ENCODE assay signal across 12 mouse cellular contexts in the genomic region with DNA sequence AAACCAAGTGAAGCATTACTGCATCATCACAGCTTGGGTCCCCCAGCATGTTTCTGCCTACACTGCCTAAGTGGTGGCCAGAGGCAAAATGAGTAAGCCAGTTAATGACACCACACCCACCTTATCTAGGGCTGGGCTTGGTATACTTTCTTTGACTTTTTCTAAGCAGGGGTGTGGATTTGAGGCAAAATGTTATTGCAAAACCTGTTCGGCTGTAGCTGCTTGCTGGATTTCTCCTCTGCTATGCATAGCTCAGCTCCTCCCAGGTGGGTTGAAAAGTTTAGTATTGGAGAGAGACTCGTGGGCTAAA. TPM values are rescaled to one million over a fixed set of nuclear protein-coding genes. Genes with fewer than 3 reads are reported as not detected.
A peak's percentile ranks its signal among the peaks of the same experiment; 100 is the strongest.
DNase-seq lines count a peak whose midpoint lies in the region; ATAC-seq and TF ChIP-seq lines count a peak whose summit lies in the region.
"Had no signal": no experiment of that assay in that cellular context is flagged by ENCODE, and none has a peak within 500 bp of the region (broad histone marks: within the 10 kb centered on the region; RNA-seq: fewer than 3 reads in every experiment).

No protein-coding gene starts in this region.

- no peaks in the 10 kb centered on the region for H3K79me3 ChIP-seq in C2C12 (ENCODE audit: low read depth)

- no peaks in the 10 kb centered on the region for H3K9me3 ChIP-seq in heart, embryonic 12.5 days (replicated peaks)
- no peaks in the 10 kb centered on the region for H3K9me3 ChIP-seq in embryonic facial prominence, embryonic 10.5 days
- H3K9me3 ChIP-seq in liver, embryonic 13.5 days (replicated peaks), result no peaks in the 10 kb centered on the region
- no peaks in the 10 kb centered on the region for H3K9me3 ChIP-seq in midbrain, postnatal 0 days (ENCODE audit: low read length)
- H3K9me3 ChIP-seq: heart, embryonic 15.5 days; neural tube, embryonic 13.5 days had no signal

- intact Hi-C loops in heart, postnatal 10 days (cut with DNase I), result no loop called here

- H3K4me1 ChIP-seq in heart, embryonic 12.5 days (replicated peaks), result peaks cover 50% of the 10 kb centered on the region
- H3K4me1 ChIP-seq in embryonic facial prominence, embryonic 10.5 days, result peaks cover 60% of the 10 kb centered on the region
- peaks cover 80% of the 10 kb centered on the region for H3K4me1 ChIP-seq in liver, embryonic 13.5 days (replicated peaks)
- H3K4me1 ChIP-seq in midbrain, postnatal 0 days (ENCODE audit: insufficient read depth, low read length), result no peaks in the 10 kb centered on the region

- no peak overlapping the region for H3K9ac ChIP-seq in heart, embryonic 12.5 days
- H3K9ac ChIP-seq in liver, embryonic 13.5 days, result peak overlapping the region; percentile 41; the same call in 1 of the 2 replicates
- no peak overlapping the region for H3K9ac ChIP-seq in midbrain, postnatal 0 days (replicated peaks; ENCODE audit: low read length, poor library complexity, severe bottlenecking)
- H3K9ac ChIP-seq: heart, embryonic 15.5 days; neural tube, embryonic 13.5 days had no signal

- H3ac ChIP-seq in C2C12 (ENCODE audit: control insufficient read depth, insufficient read length, low read depth), result no peak overlapping the region

- H3K36me3 ChIP-seq in heart, embryonic 12.5 days, result no peaks in the 10 kb centered on the region
- H3K36me3 ChIP-seq in C2C12 (ENCODE audit: control insufficient read depth, insufficient read depth), result no peaks in the 10 kb centered on the region
- no peaks in the 10 kb centered on the region for H3K36me3 ChIP-seq in embryonic facial prominence, embryonic 10.5 days (replicated peaks)
- no peaks in the 10 kb centered on the region for H3K36me3 ChIP-seq in liver, embryonic 13.5 days
- H3K36me3 ChIP-seq in midbrain, postnatal 0 days (ENCODE audit: insufficient read depth, low read length), result no peaks in the 10 kb centered on the region
- H3K36me3 ChIP-seq: heart, embryonic 15.5 days had no signal

- no peaks in the 10 kb centered on the region for H3K79me2 ChIP-seq in C2C12 (ENCODE audit: control insufficient read depth, insufficient read depth)

- no peak for DNase-seq in heart, postnatal 10 days
- DNase-seq in embryonic facial prominence, embryonic 10.5 days (ENCODE audit: low spot score), result no peak
- DNase-seq in liver, embryonic 13.5 days, result peak; percentile 52
- no peak for DNase-seq in B cell, adult 2 months
- DNase-seq in cerebellum, postnatal 14 days, result no peak
- no peak for DNase-seq in midbrain, postnatal 0 days (ENCODE audit: low spot score)
- DNase-seq: cerebellum, adult 9-11 months; lung, postnatal 36 days had no signal

- TF ChIP-seq CTCF in C2C12 (IDR thresholded peaks at IDR 0.05; ENCODE audit: control insufficient read depth, insufficient read depth, insufficient read length), result no peak
- TF ChIP-seq CTCF in midbrain, postnatal 0 days (IDR thresholded peaks at IDR 0.05), result no peak

- H3K27me3 ChIP-seq in heart, embryonic 12.5 days (replicated peaks), result no peaks in the 10 kb centered on the region
- no peaks in the 10 kb centered on the region for H3K27me3 ChIP-seq in C2C12 (ENCODE audit: control insufficient read depth, insufficient read depth, insufficient read length)
- no peaks in the 10 kb centered on the region for H3K27me3 ChIP-seq in embryonic facial prominence, embryonic 10.5 days (replicated peaks; ENCODE audit: low read depth, poor library complexity, severe bottlenecking)
- no peaks in the 10 kb centered on the region for H3K27me3 ChIP-seq in liver, embryonic 13.5 days
- no peaks in the 10 kb centered on the region for H3K27me3 ChIP-seq in midbrain, postnatal 0 days (ENCODE audit: insufficient read depth, low read length)
- H3K27me3 ChIP-seq: heart, embryonic 15.5 days; neural tube, embryonic 13.5 days had no signal

- ATAC-seq in heart, embryonic 12.5 days (ENCODE audit: insufficient number of reproducible peaks, low FRiP score), result 0 out of 2 replicates have a peak, but pooled peaks have one; percentile 51
- peak; percentile 85 for ATAC-seq in liver, embryonic 13.5 days (ENCODE audit: low read depth)
- ATAC-seq in midbrain, postnatal 0 days (ENCODE audit: low FRiP score), result no peak

- WGBS in heart, embryonic 12.5 days, result 65% methylated on average over 2 of the region's 2 CpGs
- WGBS in embryonic facial prominence, embryonic 10.5 days, result 59% methylated on average over 2 of the region's 2 CpGs
- WGBS in liver, embryonic 13.5 days (ENCODE audit: insufficient replicate concordance), result 15% methylated on average over 2 of the region's 2 CpGs
- WGBS in midbrain, postnatal 0 days, result 71% methylated on average over 2 of the region's 2 CpGs

- H3K4me2 ChIP-seq in heart, embryonic 12.5 days, result no peak overlapping the region
- peak overlapping the region; percentile 48 for H3K4me2 ChIP-seq in liver, embryonic 13.5 days
- H3K4me2 ChIP-seq in midbrain, postnatal 0 days (ENCODE audit: low read depth, low read length, poor library complexity, severe bottlenecking), result no peak overlapping the region
- H3K4me2 ChIP-seq: heart, embryonic 15.5 days; neural tube, embryonic 13.5 days had no signal

- H3K27ac ChIP-seq in heart, embryonic 12.5 days (ENCODE audit: poor library complexity, severe bottlenecking), result no peak overlapping the region
- H3K27ac ChIP-seq in embryonic facial prominence, embryonic 10.5 days (replicated peaks), result 0 out of 2 replicates have a peak overlapping the region, but pooled peaks have one; percentile 8
- peak overlapping the region; percentile 73 for H3K27ac ChIP-seq in liver, embryonic 13.5 days
- no peak overlapping the region for H3K27ac ChIP-seq in midbrain, postnatal 0 days (ENCODE audit: low read depth, low read length)
- H3K27ac ChIP-seq: heart, embryonic 15.5 days; neural tube, embryonic 13.5 days had no signal

- no peak overlapping the region for H3K4me3 ChIP-seq in heart, embryonic 12.5 days
- no peak overlapping the region for H3K4me3 ChIP-seq in C2C12 (ENCODE audit: insufficient read depth, poor library complexity, severe bottlenecking)
- H3K4me3 ChIP-seq in embryonic facial prominence, embryonic 10.5 days, result no peak overlapping the region
- H3K4me3 ChIP-seq in liver, embryonic 13.5 days (replicated peaks), result no peak overlapping the region
- no peak overlapping the region for H3K4me3 ChIP-seq in midbrain, postnatal 0 days (ENCODE audit: low read depth, low read length)
- H3K4me3 ChIP-seq: heart, embryonic 15.5 days; neural tube, embryonic 13.5 days had no signal

TF ChIP-seq in C2C12, 6 proteins besides CTCF, POLR2A, EP300 and RAD21:
- TF ChIP-seq CEBPB (IDR thresholded peaks at IDR 0.05; ENCODE audit: low read depth), result peak; percentile 68
- TF ChIP-seq MYOG (IDR thresholded peaks at IDR 0.05; ENCODE audit: control insufficient read depth, extremely low read depth, insufficient read length), result no peak
- TF ChIP-seq MYOD1 (IDR thresholded peaks at IDR 0.05; ENCODE audit: control insufficient read depth, insufficient read length, low read depth), result no peak

RNA-seq across cellular contexts. Expression of a gene that starts 57.8 kb away (rescaled TPM):
- polyA plus RNA-seq in heart, embryonic 12.5 days (2016; fragmentation: Nextera tagmentation; extraction: Ambion mirVana), result 8.0 and 9.5 TPM in 2 replicates
- total RNA-seq in heart, postnatal 10 days (2021), result 10 to 100 TPM; 25.5 to 34.6 TPM
- polyA plus RNA-seq in C2C12 (2012; fragmentation: generic; extraction: Trizol), result 4.2 TPM
- 12.9 and 15.3 TPM in 2 replicates for polyA plus RNA-seq in embryonic facial prominence, embryonic 10.5 days (2016; fragmentation: Nextera tagmentation; extraction: Ambion mirVana)
- polyA plus RNA-seq in liver, embryonic 13.5 days (2015; fragmentation: Nextera tagmentation; extraction: Ambion mirVana), result 1.1 and 1.3 TPM in 2 replicates
- total RNA-seq in midbrain, postnatal 0 days (2014; rRNA removed), result 43.6 and 44.3 TPM in 2 replicates
- 8.3 and 9.9 TPM in 2 replicates for polyA plus RNA-seq in midbrain, postnatal 0 days (2015; fragmentation: Nextera tagmentation; extraction: Ambion mirVana)

Comparison
In these comparisons a context has a peak if more than half of its experiments do, and no peak if none do; other contexts are left out.
1. H3K27ac ChIP-seq: peak in embryonic facial prominence, embryonic 10.5 days (single experiment) and liver, embryonic 13.5 days (single experiment); none in heart, embryonic 12.5 days (single experiment) and midbrain, postnatal 0 days (single experiment).